Mouse (Mus musculus) heart, postnatal 0 days (tissue): Measurements from ENCODE around the gene Abl2. TPM values are rescaled to one million over a fixed set of nuclear protein-coding genes. Genes with fewer than 3 reads are reported as not detected.

ENCODE experiments used
- ATAC-seq: fragments of 200-750 bp; cut with Nextera tagmentation; 2 replicates; pipeline ENCODE4 v1.8.0; 2017; ENCODE audit warnings: low read depth, moderate number of reproducible peaks, moderate library complexity; ENCODE audit not compliant: insufficient read depth
- DNase-seq: peaks from one replicate; pipeline ENCODE4 v3.0.0-alpha.2; 2016; ENCODE audit warnings: low spot score
- H3K27ac ChIP-seq: fragments of 300-500 bp; sonication (generic); 2 replicates; pipeline ENCODE4 v1.5.1; 2014; ENCODE audit warnings: low read depth, mild to moderate bottlenecking
- H3K27me3 ChIP-seq: fragments of 300-500 bp; sonication (generic); 2 replicates; pipeline ENCODE4 v1.6.1; 2014; ENCODE audit warnings: low read length, mixed read lengths; ENCODE audit not compliant: control insufficient read depth, insufficient read depth
- H3K36me3 ChIP-seq: fragments of 300-500 bp; sonication (generic); replicated peaks from 2 replicates; pipeline ENCODE4 v1.6.1; 2014; ENCODE audit warnings: low read length, mixed read lengths; ENCODE audit not compliant: control insufficient read depth, insufficient read depth
- H3K4me1 ChIP-seq: fragments of 300-500 bp; sonication (generic); 2 replicates; pipeline ENCODE4 v1.6.1; 2014; ENCODE audit warnings: antibody characterized with exemption; ENCODE audit not compliant: control insufficient read depth, insufficient read depth
- H3K4me2 ChIP-seq: fragments of 300-500 bp; sonication (generic); 2 replicates; pipeline ENCODE4 v1.6.1; 2014; ENCODE audit warnings: low read depth, mild to moderate bottlenecking, low read length, moderate library complexity
- H3K4me3 ChIP-seq: fragments of 300-500 bp; sonication (generic); 2 replicates; pipeline ENCODE4 v1.5.1; 2014; ENCODE audit warnings: low read depth, low read length
- H3K9ac ChIP-seq: fragments of 300-500 bp; sonication (generic); replicated peaks from 2 replicates; pipeline ENCODE4 v1.6.1; 2014; ENCODE audit warnings: low read depth, low read length, mixed read lengths
- H3K9me3 ChIP-seq: fragments of 300-500 bp; sonication (generic); replicated peaks from 2 replicates; pipeline ENCODE4 v1.6.1; 2016; ENCODE audit warnings: low read length; ENCODE audit not compliant: control insufficient read depth
- CTCF ChIP-seq: IDR thresholded peaks from 2 replicates; pipeline ENCODE4 v1.5.1; 2016; ENCODE audit warnings: antibody characterized with exemption, control low read depth, low read depth
- EP300 ChIP-seq: IDR thresholded peaks from 2 replicates; pipeline ENCODE4 v1.6.1; 2016; ENCODE audit warnings: antibody characterized with exemption, low read depth
- WGBS: fragments of 180-500 bp; shearing (Covaris S2); extraction: QIAGEN DNeasy Blood & Tissue Kit; methylation state at CpG from one replicate; pipeline ENCODE4 v1.1.7; 2014; 5-methylcytosine and 5-hydroxymethylcytosine counted together
- polyA plus RNA-seq: library from polyadenylated mRNA; unstranded; fragments of >200 nt; fragmentation: Nextera tagmentation; extraction: Ambion mirVana; gene quantifications from 2 replicates; pipeline ENCODE4 v1.2.1, GENCODE M21; 2015
- total RNA-seq: library from RNA; depleted of rRNA; stranded (reverse); fragments of >200 nt; gene quantifications from 2 replicates; pipeline ENCODE4 v1.2.3, GENCODE M21; 2014; ENCODE audit warnings: low replicate concordance

Gene Abl2
- total and polyA plus RNA-seq, 2 experiments from 2014 or later, result 2.0 to 12.9 TPM

DNA sequence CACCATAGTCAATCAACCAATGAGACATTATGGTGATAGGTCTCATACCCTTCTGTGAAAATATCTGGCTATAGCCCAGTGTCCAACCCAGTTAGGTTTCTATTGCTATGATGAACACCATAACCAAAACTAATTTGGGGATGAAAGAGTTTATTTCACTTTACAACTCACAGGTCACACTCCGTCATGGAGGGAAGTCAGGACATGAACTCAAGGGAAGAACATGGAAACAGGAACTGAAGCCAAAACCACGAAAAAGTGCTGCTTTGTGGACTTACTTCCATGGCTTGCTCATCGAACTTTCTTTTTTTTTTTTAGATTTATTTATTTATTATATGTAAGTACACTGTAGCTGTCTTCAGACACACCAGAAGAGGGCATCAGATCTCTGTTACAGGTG, 25.1 kb upstream of the Abl2 start:
- Histone ChIP-seq H3K27me3 (no peaks in the 10 kb centered on the region), H3K9me3 (no peaks in the 10 kb centered on the region), H3K27ac (no peak overlapping the region), H3K36me3 (no peaks in the 10 kb centered on the region), H3K4me1 (no peaks in the 10 kb centered on the region), H3K4me3 (no peak overlapping the region), H3K4me2 (no peak overlapping the region), H3K9ac (no peak overlapping the region)
- DNase-seq (no peak), ATAC-seq (no peak)
- WGBS, result 79% methylated on average over 3 of the region's 3 CpGs
- TF ChIP-seq CTCF, result no peak
- no peak for TF ChIP-seq EP300

DNA sequence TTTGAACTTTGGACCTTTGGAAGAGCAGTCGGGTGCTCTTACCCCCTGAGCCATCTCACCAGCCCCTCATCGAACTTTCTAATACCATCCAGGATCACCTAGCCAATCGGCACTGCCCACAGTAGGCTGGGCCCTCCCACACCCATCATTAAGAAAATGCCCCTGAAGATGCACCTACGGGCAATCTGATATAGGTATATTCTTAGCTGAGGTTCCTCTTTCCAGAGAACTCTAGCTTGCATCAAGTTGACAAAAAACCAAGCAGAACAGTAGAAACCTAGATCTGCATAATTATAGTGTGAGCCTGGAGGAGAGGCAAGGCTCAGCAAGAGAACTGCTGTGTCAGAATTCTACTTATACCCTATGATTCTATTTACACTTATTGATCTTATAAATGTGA, 24.7 kb upstream of the Abl2 start:
- DNase-seq (no peak), ATAC-seq (no peak)
- Histone ChIP-seq H3K4me2 (no peak overlapping the region), H3K9me3 (no peaks in the 10 kb centered on the region), H3K27ac (no peak overlapping the region), H3K9ac (no peak overlapping the region), H3K27me3 (no peaks in the 10 kb centered on the region), H3K36me3 (no peaks in the 10 kb centered on the region), H3K4me3 (no peak overlapping the region), H3K4me1 (no peaks in the 10 kb centered on the region)
- TF ChIP-seq EP300 (no peak), CTCF (no peak)
- WGBS, result 79% methylated on average over 4 of the region's 4 CpGs

DNA sequence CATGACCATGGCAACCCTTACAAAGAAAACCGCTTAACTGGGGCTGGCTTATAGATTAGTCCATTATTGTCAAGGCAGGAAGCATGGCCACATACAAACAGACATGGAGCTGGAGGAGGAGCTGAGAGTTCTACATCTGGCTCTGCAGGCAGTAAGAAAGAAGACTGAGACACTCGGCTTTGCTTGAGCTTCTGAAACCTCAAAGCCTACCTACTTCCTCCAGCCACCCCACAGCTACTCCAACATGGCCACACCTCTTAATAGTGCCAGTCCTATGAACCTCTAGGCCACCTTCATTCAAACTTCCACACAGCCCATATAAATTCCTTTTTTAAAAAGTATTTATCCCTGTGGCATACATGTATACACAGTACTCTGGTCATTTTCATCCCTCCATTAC, 21.6 kb upstream of the Abl2 start:
- ATAC-seq (no peak), DNase-seq (no peak)
- no peak overlapping the region for H3K9ac ChIP-seq
- no peaks in the 10 kb centered on the region for H3K9me3 ChIP-seq
- 54% methylated on average over 2 of the region's 2 CpGs for WGBS
- H3K27ac ChIP-seq, result no peak overlapping the region
- no peak overlapping the region for H3K4me3 ChIP-seq
- no peaks in the 10 kb centered on the region for H3K36me3 ChIP-seq
- H3K27me3 ChIP-seq, result no peaks in the 10 kb centered on the region
- no peak overlapping the region for H3K4me2 ChIP-seq
- no peaks in the 10 kb centered on the region for H3K4me1 ChIP-seq
- TF ChIP-seq CTCF (no peak), EP300 (no peak)

GRCm38 (mm10) chr1:156537701-156538100, 20.9 kb upstream of the Abl2 start:
- no peak overlapping the region for H3K4me3 ChIP-seq
- H3K36me3 ChIP-seq, result no peaks in the 10 kb centered on the region
- H3K4me1 ChIP-seq, result no peaks in the 10 kb centered on the region
- no peaks in the 10 kb centered on the region for H3K27me3 ChIP-seq
- no peaks in the 10 kb centered on the region for H3K9me3 ChIP-seq
- WGBS, result 85% methylated on average over 6 of the region's 6 CpGs
- TF ChIP-seq EP300 (no peak), CTCF (no peak)
- no peak overlapping the region for H3K27ac ChIP-seq
- no peak overlapping the region for H3K9ac ChIP-seq
- ATAC-seq, result no peak
- no peak for DNase-seq
- H3K4me2 ChIP-seq, result no peak overlapping the region

- no peak overlapping the region for H3K9ac ChIP-seq
- H3K4me2 ChIP-seq, result no peak overlapping the region
- no peaks in the 10 kb centered on the region for H3K27me3 ChIP-seq
- 73% methylated on average over 3 of the region's 3 CpGs for WGBS
- no peak overlapping the region for H3K4me3 ChIP-seq
- TF ChIP-seq CTCF, result peak; percentile 31
- TF ChIP-seq EP300, result no peak
- no peaks in the 10 kb centered on the region for H3K4me1 ChIP-seq
- no peaks in the 10 kb centered on the region for H3K9me3 ChIP-seq
- H3K27ac ChIP-seq, result no peak overlapping the region
- DNase-seq (no peak), ATAC-seq (no peak)
- no peaks in the 10 kb centered on the region for H3K36me3 ChIP-seq
Measured at GRCm38 (mm10) chr1:156538382-156538781, 20.2 kb upstream of the Abl2 start.

GRCm38 (mm10) chr1:156539787-156540560, 18.6 kb upstream of the Abl2 start:
- Histone ChIP-seq H3K27me3 (no peaks in the 10 kb centered on the region), H3K27ac (no peak overlapping the region), H3K36me3 (no peaks in the 10 kb centered on the region), H3K9me3 (no peaks in the 10 kb centered on the region), H3K4me3 (no peak overlapping the region), H3K4me2 (no peak overlapping the region), H3K4me1 (no peaks in the 10 kb centered on the region), H3K9ac (no peak overlapping the region)
- 31% methylated on average over 4 of the region's 4 CpGs for WGBS
- no peak for ATAC-seq
- DNase-seq, result peak; percentile 37
- TF ChIP-seq CTCF (peak; percentile 56), EP300 (no peak)
